Mouse (Mus musculus) small intestine, adult 2 months (tissue): ENCODE measurements around the gene Gnb5.

ENCODE experiments used
- CTCF ChIP-seq: fragments of 200-500 bp; IDR thresholded peaks from 2 replicates; pipeline ENCODE4 v1.5.1; 2012; ENCODE audit warnings: low read depth, mild to moderate bottlenecking, control low read depth, inconsistent platforms, low read length, moderate library complexity, mixed read lengths; ENCODE audit not compliant: insufficient replicate concordance, insufficient read length; ENCODE audit errors: extremely low read depth
- POLR2A ChIP-seq: fragments of 200-500 bp; IDR thresholded peaks from 2 replicates; pipeline ENCODE4 v1.6.1; 2012; ENCODE audit warnings: low read depth, mild to moderate bottlenecking, control low read depth, inconsistent platforms, low read length, moderate library complexity

DNA sequence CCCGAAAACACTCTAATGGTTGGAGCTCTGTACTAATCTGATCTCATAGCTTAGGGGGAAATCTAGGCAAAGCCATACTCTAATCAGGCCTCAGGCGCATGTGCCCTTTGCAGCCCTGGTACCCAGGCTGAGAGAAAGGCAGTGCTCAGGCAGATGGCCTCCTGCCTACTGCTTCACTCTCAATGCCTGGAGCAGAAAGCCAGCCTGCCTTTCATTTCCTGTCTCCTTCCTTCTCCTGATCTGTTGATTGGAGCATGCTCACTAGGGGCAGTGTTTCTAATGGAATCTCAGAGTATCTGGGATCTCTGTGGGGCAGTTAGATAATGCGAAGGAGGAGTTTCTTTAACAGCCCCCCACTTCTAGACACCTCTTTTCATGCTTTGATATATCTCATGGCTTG lies 13.3 kb downstream of the Gnb5 start:
- TF ChIP-seq CTCF: no peak
- TF ChIP-seq POLR2A: no peak
